Comparison of ENCODE assay signal across 15 mouse cellular contexts in the genomic region with DNA sequence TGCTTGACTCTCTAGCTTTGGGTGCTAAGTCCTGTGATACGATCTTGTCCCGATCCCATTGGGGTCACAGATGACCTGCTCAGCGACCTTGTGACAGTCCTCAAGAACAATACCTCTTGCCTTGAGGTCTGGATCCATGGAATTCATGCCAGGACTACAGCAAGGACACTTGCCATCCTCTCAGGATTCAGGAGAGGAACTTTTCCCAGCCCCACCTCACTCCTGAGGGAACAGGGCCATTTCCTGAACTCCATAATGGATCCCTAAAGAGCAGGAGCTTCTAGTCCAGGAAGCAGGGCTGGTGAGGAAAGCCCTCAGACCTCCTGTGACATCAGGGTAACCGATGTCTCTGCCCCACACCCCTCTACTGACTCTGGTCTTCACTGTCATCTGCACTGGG.
"Had no signal": no experiment of that assay in that cellular context is flagged by ENCODE, and none has a peak within 500 bp of the region (broad histone marks: within the 10 kb centered on the region; RNA-seq: fewer than 3 reads in every experiment).

No protein-coding gene starts in this region.

- H3K9me3 ChIP-seq: limb, embryonic 12.5 days; limb, embryonic 15.5 days; midbrain, embryonic 12.5 days had no signal

- H3K9ac ChIP-seq: limb, embryonic 12.5 days; limb, embryonic 15.5 days; liver, embryonic 14.5 days; liver, postnatal 0 days; lung, embryonic 14.5 days; midbrain, embryonic 12.5 days had no signal

- ATAC-seq: liver, postnatal 0 days; lung, postnatal 0 days; midbrain, embryonic 16.5 days had no signal

- H3K27me3 ChIP-seq: limb, embryonic 12.5 days; limb, embryonic 15.5 days; midbrain, embryonic 12.5 days had no signal

- H3K4me1 ChIP-seq: limb, embryonic 15.5 days had no signal

- H3K27ac ChIP-seq: limb, embryonic 12.5 days; limb, embryonic 15.5 days; liver, embryonic 14.5 days; macrophage; midbrain, embryonic 12.5 days had no signal

- H3K36me3 ChIP-seq: limb, embryonic 12.5 days; limb, embryonic 15.5 days; midbrain, embryonic 12.5 days had no signal

- H3K4me3 ChIP-seq: limb, embryonic 12.5 days; limb, embryonic 15.5 days; midbrain, embryonic 12.5 days; myocyte had no signal

- H3K4me2 ChIP-seq: limb, embryonic 12.5 days; limb, embryonic 15.5 days; liver, embryonic 11.5 days; lung, embryonic 14.5 days; midbrain, embryonic 12.5 days had no signal

- DNase-seq: kidney, postnatal 10 days; left cerebral cortex, postnatal 4 days; liver, postnatal 0 days; lung, embryonic 14.5 days; thymus, adult 18-20 months; thymus, postnatal 36 days had no signal
